Mouse (Mus musculus) neural tube, embryonic 12.5 days (tissue): Measurements from ENCODE around the gene Speg. TPM values are rescaled to one million over a fixed set of nuclear protein-coding genes. Genes with fewer than 3 reads are reported as not detected.

Source experiments
- ATAC-seq: fragments of 200-750 bp; cut with Nextera tagmentation; 2 replicates; pipeline ENCODE4 v1.8.0; 2017; ENCODE audit warnings: low read depth, mild to moderate bottlenecking, moderate TSS enrichment, moderate library complexity; ENCODE audit not compliant: low FRiP score
- H3K27ac ChIP-seq: fragments of 300-500 bp; sonication (generic); 2 replicates; pipeline ENCODE4 v1.5.1; 2016
- H3K27me3 ChIP-seq: fragments of 300-500 bp; sonication (generic); replicated peaks from 2 replicates; pipeline ENCODE4 v1.6.1; 2016; ENCODE audit warnings: mild to moderate bottlenecking
- H3K36me3 ChIP-seq: fragments of 300-500 bp; sonication (generic); 2 replicates; pipeline ENCODE4 v1.6.1; 2016; ENCODE audit warnings: mild to moderate bottlenecking
- H3K4me1 ChIP-seq: fragments of 300-500 bp; sonication (generic); 2 replicates; pipeline ENCODE4 v1.6.1; 2016
- H3K4me2 ChIP-seq: fragments of 300-500 bp; sonication (generic); replicated peaks from 2 replicates; pipeline ENCODE4 v1.6.1; 2016; ENCODE audit warnings: mild to moderate bottlenecking
- H3K4me3 ChIP-seq: fragments of 300-500 bp; sonication (generic); 2 replicates; pipeline ENCODE4 v1.5.1; 2016
- H3K9ac ChIP-seq: fragments of 300-500 bp; sonication (generic); 2 replicates; pipeline ENCODE4 v1.6.1; 2016; ENCODE audit warnings: mild to moderate bottlenecking
- H3K9me3 ChIP-seq: fragments of 300-500 bp; sonication (generic); 2 replicates; pipeline ENCODE4 v1.6.1; 2016; ENCODE audit warnings: mild to moderate bottlenecking
- WGBS: fragments of 180-500 bp; shearing (Covaris S2); methylation state at CpG from one replicate; pipeline ENCODE4 v1.1.7; 2016; 5-methylcytosine and 5-hydroxymethylcytosine counted together
- polyA plus RNA-seq: library from polyadenylated mRNA; unstranded; fragments of >200 nt; fragmentation: Nextera tagmentation; extraction: Ambion mirVana; gene quantifications from 2 replicates; pipeline ENCODE4 v1.2.1, GENCODE M21; 2016

Speg gene
- polyA plus RNA-seq, 1 experiment from 2014 or later = 15.8 TPM

DNA sequence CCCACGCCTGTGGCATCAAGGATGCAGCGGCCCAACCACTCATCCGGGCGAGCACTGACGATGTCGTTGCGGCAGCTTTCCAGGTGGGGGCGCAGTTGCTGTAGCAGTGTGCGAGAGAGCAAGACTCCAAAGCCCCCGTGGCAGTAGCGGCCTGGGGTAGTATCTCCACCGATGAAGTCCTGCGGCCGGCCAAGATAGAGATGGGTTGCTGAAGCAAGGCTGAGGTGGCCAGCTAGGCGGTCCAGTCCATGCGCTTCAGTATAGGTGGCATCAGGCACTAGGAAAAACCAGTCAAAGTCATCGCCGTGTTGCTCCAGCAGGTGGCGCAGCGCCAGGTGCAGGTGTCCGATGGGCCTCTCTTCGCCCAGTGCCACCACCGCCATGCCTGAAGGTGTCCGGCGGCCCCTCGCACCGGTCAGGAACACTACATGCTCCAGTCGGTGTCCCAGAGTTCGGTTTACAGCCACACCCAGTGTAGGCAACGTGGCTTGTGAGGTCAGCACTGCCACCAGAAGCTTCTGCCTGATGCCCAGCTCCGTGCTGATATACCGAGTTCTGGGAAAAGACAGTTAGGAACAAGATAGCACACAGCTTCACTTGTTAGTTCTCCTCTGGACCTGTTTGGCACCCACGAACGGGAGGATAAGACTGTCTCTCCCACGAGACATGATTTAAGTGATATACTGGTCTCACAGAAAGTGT lies 102.3 kb downstream of the Speg start:
- no peak overlapping the region for H3K9ac ChIP-seq
- H3K36me3 ChIP-seq = peaks cover 45% of the 10 kb centered on the region
- H3K27ac ChIP-seq = no peak overlapping the region
- H3K9me3 ChIP-seq = no peaks in the 10 kb centered on the region
- H3K4me2 ChIP-seq = peak overlapping the region; percentile 93
- peaks cover 36% of the 10 kb centered on the region for H3K4me1 ChIP-seq
- peak overlapping the region; percentile 18 for H3K4me3 ChIP-seq
- 13% methylated on average over 35 of the region's 35 CpGs for WGBS
- H3K27me3 ChIP-seq = peaks cover 3% of the 10 kb centered on the region
- no peak for ATAC-seq

DNA sequence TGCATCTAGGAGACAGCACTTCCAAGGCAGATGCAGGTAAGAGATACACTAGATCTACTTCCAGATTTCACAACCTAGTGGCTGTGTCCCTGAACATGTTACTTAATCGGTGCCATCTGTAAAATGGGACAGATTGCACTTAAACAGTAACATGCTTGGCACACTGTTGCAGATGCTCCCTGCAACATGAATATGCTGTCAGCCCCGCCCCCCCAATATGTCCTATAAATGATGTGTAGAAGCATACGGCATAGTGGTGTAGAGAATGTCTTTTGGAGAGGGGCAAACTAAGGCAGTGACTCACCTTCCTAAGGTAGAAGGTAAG lies 102.8 kb downstream of the Speg start:
- peak overlapping the region; percentile 80; the same call in 1 of the 2 replicates for H3K9ac ChIP-seq
- H3K4me1 ChIP-seq = peaks cover 36% of the 10 kb centered on the region
- peaks cover 9% of the 10 kb centered on the region for H3K27me3 ChIP-seq
- ATAC-seq = no peak
- peaks cover 45% of the 10 kb centered on the region for H3K36me3 ChIP-seq
- H3K27ac ChIP-seq = no peak overlapping the region
- peak overlapping the region; percentile 84; the same call in 1 of the 2 replicates for H3K4me3 ChIP-seq
- WGBS = 53% methylated on average over 3 of the region's 3 CpGs
- no peaks in the 10 kb centered on the region for H3K9me3 ChIP-seq
- H3K4me2 ChIP-seq = peak overlapping the region; percentile 93

DNA sequence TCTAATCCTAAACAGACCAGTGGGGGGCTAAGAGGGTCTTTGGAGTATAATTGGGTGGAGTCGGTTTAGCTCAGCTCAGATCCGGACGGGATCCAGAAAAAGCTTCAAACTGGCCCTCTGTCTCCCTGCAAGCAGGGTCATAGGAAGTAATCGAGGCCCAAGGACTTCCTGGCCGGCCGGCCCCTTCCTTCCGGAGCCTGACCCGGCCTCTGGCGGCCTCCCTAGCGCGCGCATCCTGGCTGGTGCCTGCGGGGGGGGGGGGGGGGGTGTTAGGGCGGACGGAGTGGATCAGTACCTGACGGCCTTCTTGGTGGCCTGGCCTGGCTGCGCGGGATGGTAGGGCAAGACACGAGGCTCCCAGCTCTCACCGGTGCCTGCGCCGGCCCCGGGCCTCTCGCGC lies 103.4 kb downstream of the Speg start:
- Histone ChIP-seq H3K4me2 (peak overlapping the region; percentile 93), H3K4me3 (peak overlapping the region; percentile 84), H3K4me1 (peaks cover 36% of the 10 kb centered on the region), H3K9ac (peak overlapping the region; percentile 80), H3K27ac (peak overlapping the region; percentile 69), H3K9me3 (no peaks in the 10 kb centered on the region), H3K27me3 (peaks cover 14% of the 10 kb centered on the region), H3K36me3 (peaks cover 40% of the 10 kb centered on the region)
- no peak; the same call in 1 of the 2 replicates for ATAC-seq
- WGBS = under 1% methylated on average over 21 of the region's 25 CpGs

DNA sequence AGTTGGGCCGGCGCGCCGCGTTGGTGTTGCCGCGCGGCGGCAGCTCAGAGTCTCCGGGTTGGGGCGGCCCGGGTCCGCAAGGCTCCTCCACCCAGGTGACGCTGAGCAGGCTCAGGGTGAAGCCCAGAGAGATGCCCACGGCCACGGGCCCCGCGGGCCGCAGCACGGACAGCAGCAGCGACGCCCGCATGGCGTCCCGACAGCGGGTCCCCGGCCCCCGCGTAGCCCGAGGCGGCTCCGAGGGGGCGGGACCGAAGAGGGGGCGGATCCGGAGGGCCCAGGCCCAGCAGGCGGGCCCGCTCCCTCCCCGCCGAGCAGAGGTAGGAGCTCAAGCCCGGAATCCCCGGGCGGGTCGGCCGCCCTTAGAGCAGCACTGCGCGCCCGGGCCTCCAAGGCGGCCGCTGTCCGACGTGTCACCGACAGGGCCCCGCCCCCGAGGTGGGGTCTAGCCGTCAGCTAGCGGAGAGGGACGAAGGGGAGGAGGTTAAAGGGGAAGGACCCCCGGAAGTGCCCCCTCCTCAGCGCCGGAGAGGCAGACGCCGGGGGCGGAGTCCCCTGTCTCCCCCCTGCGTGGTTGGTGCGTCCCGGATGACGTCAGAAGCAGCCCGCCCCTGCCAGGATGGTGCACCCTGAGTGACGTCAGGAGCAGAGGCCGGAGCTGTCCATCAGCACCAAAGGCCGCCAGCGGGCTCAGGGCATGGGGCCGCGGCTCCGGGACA lies 104.0 kb downstream of the Speg start, which contains the start of the genes Chpf and Tmem198:
Chpf (minus strand) TSS at position 392 of the 719 bp plus-strand sequence.
Tmem198 (plus strand) TSS at position 617 of the 719 bp plus-strand sequence.
- H3K36me3 ChIP-seq = peaks cover 34% of the 10 kb centered on the region
- H3K9me3 ChIP-seq = no peaks in the 10 kb centered on the region
- WGBS = under 1% methylated on average over 71 of the region's 76 CpGs
- H3K4me3 ChIP-seq = peak within 1 kb of the TSS; percentile 84
- peak within 1 kb of the TSS; percentile 69 for H3K27ac ChIP-seq
- peaks cover 36% of the 10 kb centered on the region for H3K4me1 ChIP-seq
- H3K9ac ChIP-seq = peak within 1 kb of the TSS; percentile 80
- peaks cover 17% of the 10 kb centered on the region for H3K27me3 ChIP-seq
- ATAC-seq = peak; percentile 90
- H3K4me2 ChIP-seq = peak within 1 kb of the TSS; percentile 93

GRCm38 (mm10) chr1:75479635-75479989 lies 104.5 kb downstream of the Speg start:
- Histone ChIP-seq H3K36me3 (peaks cover 34% of the 10 kb centered on the region), H3K27ac (peak overlapping the region; percentile 69; the same call in 1 of the 2 replicates), H3K9ac (peak overlapping the region; percentile 80), H3K27me3 (peaks cover 22% of the 10 kb centered on the region), H3K4me2 (peak overlapping the region; percentile 93), H3K9me3 (no peaks in the 10 kb centered on the region), H3K4me3 (peak overlapping the region; percentile 84), H3K4me1 (peaks cover 36% of the 10 kb centered on the region)
- no peak for ATAC-seq
- under 1% methylated on average over 24 of the region's 24 CpGs for WGBS

- peak overlapping the region; percentile 80 for H3K9ac ChIP-seq
- H3K27me3 ChIP-seq = peaks cover 26% of the 10 kb centered on the region
- H3K4me2 ChIP-seq = peak overlapping the region; percentile 93
- 0 out of 2 replicates have a peak overlapping the region, but pooled peaks have one; percentile 69 for H3K27ac ChIP-seq
- H3K4me1 ChIP-seq = peaks cover 36% of the 10 kb centered on the region
- WGBS = 23% methylated on average over 13 of the region's 13 CpGs
- H3K9me3 ChIP-seq = no peaks in the 10 kb centered on the region
- H3K4me3 ChIP-seq = peak overlapping the region; percentile 84
- ATAC-seq = no peak
- H3K36me3 ChIP-seq = peaks cover 34% of the 10 kb centered on the region
Observed at GRCm38 (mm10) chr1:75480036-75480435, 104.9 kb downstream of the Speg start.

- peak overlapping the region; percentile 93 for H3K4me2 ChIP-seq
- H3K9me3 ChIP-seq = no peaks in the 10 kb centered on the region
- ATAC-seq = no peak
- 79% methylated on average over 7 of the region's 7 CpGs for WGBS
- peaks cover 33% of the 10 kb centered on the region for H3K27me3 ChIP-seq
- no peak overlapping the region for H3K9ac ChIP-seq
- H3K4me1 ChIP-seq = peaks cover 36% of the 10 kb centered on the region
- H3K27ac ChIP-seq = no peak overlapping the region
- peaks cover 32% of the 10 kb centered on the region for H3K36me3 ChIP-seq
- peak overlapping the region; percentile 84; the same call in 1 of the 2 replicates for H3K4me3 ChIP-seq
Observed at GRCm38 (mm10) chr1:75480735-75481134, 105.6 kb downstream of the Speg start.

Other genes starting within 250 kb of the Speg start
- gene Slc23a3, start 241.4 kb upstream of the Speg start, polyA plus RNA-seq = not detected in 2 replicates
- 70.0 and 72.3 TPM in 2 replicates for gene Cnppd1, start 232.6 kb upstream of the Speg start, polyA plus RNA-seq
- 94.5 and 96.0 TPM in 2 replicates for gene Retreg2, start 232.5 kb upstream of the Speg start, polyA plus RNA-seq
- 37.8 and 38.5 TPM in 2 replicates for gene Zfand2b, start 206.7 kb upstream of the Speg start, polyA plus RNA-seq
- 37.8 and 39.1 TPM in 2 replicates for gene Abcb6, start 194.9 kb upstream of the Speg start, polyA plus RNA-seq
- 22.2 and 25.2 TPM in 2 replicates for gene Ankzf1, start 183.1 kb upstream of the Speg start, polyA plus RNA-seq
- gene Atg9a, start 183.1 kb upstream of the Speg start, polyA plus RNA-seq = 41.0 and 41.5 TPM in 2 replicates
- 17.0 and 18.2 TPM in 2 replicates for gene Glb1l, start 164.5 kb upstream of the Speg start, polyA plus RNA-seq
- gene Stk16, start 164.5 kb upstream of the Speg start, polyA plus RNA-seq = 136 and 143 TPM in 2 replicates
- gene Tuba4a, start 155.4 kb upstream of the Speg start, polyA plus RNA-seq = 9.4 and 11.9 TPM in 2 replicates
- not detected in 2 replicates for gene A630095N17Rik, start 143.2 kb upstream of the Speg start, polyA plus RNA-seq
- 49.6 and 54.9 TPM in 2 replicates for gene Dnajb2, start 138.9 kb upstream of the Speg start, polyA plus RNA-seq
- 13.8 and 15.0 TPM in 2 replicates for gene Ptprn, start 110.8 kb upstream of the Speg start, polyA plus RNA-seq
- 61.9 and 69.5 TPM in 2 replicates for gene Resp18, start 96.9 kb upstream of the Speg start, polyA plus RNA-seq
- 193 and 201 TPM in 2 replicates for gene Dnpep, start 57.3 kb upstream of the Speg start, polyA plus RNA-seq
- 9.3 and 12.7 TPM in 2 replicates for gene Des, start 15.0 kb upstream of the Speg start, polyA plus RNA-seq
- 69.9 and 83.5 TPM in 2 replicates for gene Gmppa, start 60.6 kb downstream of the Speg start, polyA plus RNA-seq
- gene Asic4, start 75.1 kb downstream of the Speg start, polyA plus RNA-seq = 22.1 and 24.3 TPM in 2 replicates
- gene Chpf, start 104.0 kb downstream of the Speg start, polyA plus RNA-seq = 43.6 and 43.7 TPM in 2 replicates
- gene Tmem198, start 104.2 kb downstream of the Speg start, polyA plus RNA-seq = 28.9 and 30.4 TPM in 2 replicates
- 49.0 and 50.6 TPM in 2 replicates for gene Obsl1, start 131.2 kb downstream of the Speg start, polyA plus RNA-seq
- 7.3 and 10.0 TPM in 2 replicates for gene Inha, start 131.8 kb downstream of the Speg start, polyA plus RNA-seq
- 24.8 and 27.1 TPM in 2 replicates for gene Stk11ip, start 146.2 kb downstream of the Speg start, polyA plus RNA-seq
- 30.6 TPM in 2 replicates for gene Slc4a3, start 171.0 kb downstream of the Speg start, polyA plus RNA-seq